Mouse (Mus musculus): ENCODE data around the gene Fgd6. TPM values are rescaled to one million over a fixed set of nuclear protein-coding genes. Genes with fewer than 3 reads are reported as not detected.

The Fgd6 gene
- polyA plus RNA-seq (2014; fragmentation: Illumina TruSeq; extraction: RNeasy Lipid Tissue Mini Kit (QIAGEN cat#74804); ENCODE audit: low read depth, low replicate concordance) = 4.8 TPM

GRCm38 (mm10) chr10:94035658-94036374 lies at the start of gene Fgd6, which contains the start of gene Vezt:
TSS of gene Fgd6 (plus strand) at chr10:94036001.
TSS of gene Vezt (minus strand) at chr10:94035817.

GRCm38 (mm10) chr10:94147756-94148531 lies 112.1 kb downstream of the Fgd6 start, which contains the start of gene Nr2c1:
TSS of gene Nr2c1 (plus strand) at chr10:94148023.

Other genes with a start within 250 kb of the Fgd6 start
- gene Usp44, start 204.4 kb upstream of the Fgd6 start, polyA plus RNA-seq (2014; fragmentation: Illumina TruSeq; extraction: RNeasy Lipid Tissue Mini Kit (QIAGEN cat#74804); ENCODE audit: low read depth, low replicate concordance) = not detected
- gene Metap2, start 138.9 kb upstream of the Fgd6 start, polyA plus RNA-seq (2014; fragmentation: Illumina TruSeq; extraction: RNeasy Lipid Tissue Mini Kit (QIAGEN cat#74804); ENCODE audit: low read depth, low replicate concordance) = 473 TPM
- gene Vezt, start 184 bp upstream of the Fgd6 start, polyA plus RNA-seq (2014; fragmentation: Illumina TruSeq; extraction: RNeasy Lipid Tissue Mini Kit (QIAGEN cat#74804); ENCODE audit: low read depth, low replicate concordance) = 8.0 TPM
- gene Nr2c1, start 112.0 kb downstream of the Fgd6 start, polyA plus RNA-seq (2014; fragmentation: Illumina TruSeq; extraction: RNeasy Lipid Tissue Mini Kit (QIAGEN cat#74804); ENCODE audit: low read depth, low replicate concordance) = 24.2 TPM
- gene Ndufa12, start 162.7 kb downstream of the Fgd6 start, polyA plus RNA-seq (2014; fragmentation: Illumina TruSeq; extraction: RNeasy Lipid Tissue Mini Kit (QIAGEN cat#74804); ENCODE audit: low read depth, low replicate concordance) = 159 TPM